Mouse (Mus musculus) CH12.LX (cell line): ENCODE data around the gene Zfp58. TPM values are rescaled to one million over a fixed set of nuclear protein-coding genes. Genes with fewer than 3 reads are reported as not detected.
A peak's percentile ranks its signal among the peaks of the same experiment; 100 is the strongest.

Experiments used
- DNase-seq: peaks from one replicate; pipeline ENCODE4 v3.0.0-alpha.2; 2013; ENCODE audit errors: extremely low read depth
- H3K27ac ChIP-seq: 2 replicates; pipeline ENCODE4 v1.5.1; 2012; ENCODE audit warnings: low read depth, mild to moderate bottlenecking, control low read depth, moderate library complexity; ENCODE audit not compliant: insufficient read depth
- H3K27me3 ChIP-seq: replicated peaks from 2 replicates; pipeline ENCODE3; 2012; ENCODE audit warnings: inconsistent platforms
- H3K36me3 ChIP-seq, 2 experiments: replicated peaks in 1 of 2; 2 replicates each; pipeline versions ENCODE3 to v1.6.1; 2012; ENCODE audit warnings: inconsistent platforms in 1 of 2, low read length in 1 of 2, mild to moderate bottlenecking in 1 of 2, mixed read lengths in 1 of 2, moderate library complexity in 1 of 2; ENCODE audit not compliant: control insufficient read depth in 1 of 2, insufficient read depth in 1 of 2
- H3K4me1 ChIP-seq, 2 experiments: 2 replicates each; pipeline ENCODE4 v1.6.1; 2012; ENCODE audit warnings: inconsistent platforms in 1 of 2, moderate library complexity in 1 of 2; ENCODE audit not compliant: insufficient read depth in 2 of 2, control insufficient read depth in 1 of 2
- H3K4me2 ChIP-seq: 2 replicates; pipeline ENCODE4 v1.6.1; 2012; ENCODE audit warnings: low read depth, mild to moderate bottlenecking, control low read depth; ENCODE audit not compliant: poor library complexity, insufficient read depth, severe bottlenecking
- H3K4me3 ChIP-seq, 3 experiments: fragments of 150-350 bp in 1 of 3; sonication (generic) in 1 of 3; replicated peaks in 1 of 3; 2 replicates each; pipeline versions ENCODE3 to v1.5.1; 2011 to 2012; ENCODE audit warnings: low read depth in 2 of 3, low read length in 2 of 3, mild to moderate bottlenecking in 2 of 3, moderate library complexity in 2 of 3, control low read depth in 1 of 3, improper control_type of control experiment in 1 of 3, inconsistent platforms in 1 of 3, mixed read lengths in 1 of 3; ENCODE audit not compliant: poor library complexity in 1 of 3
- H3K79me2 ChIP-seq: replicated peaks from 2 replicates; pipeline ENCODE4 v1.6.1; 2012; ENCODE audit warnings: mild to moderate bottlenecking, moderate library complexity; ENCODE audit not compliant: control insufficient read depth, poor library complexity, insufficient read depth, severe bottlenecking; ENCODE audit errors: extremely low read depth
- H3K9ac ChIP-seq: 2 replicates; pipeline ENCODE4 v1.6.1; 2012; ENCODE audit warnings: low read depth, mild to moderate bottlenecking, control low read depth, moderate library complexity; ENCODE audit not compliant: insufficient read depth
- H3K9me3 ChIP-seq: replicated peaks from 2 replicates; pipeline ENCODE3; 2012; ENCODE audit warnings: low read length, inconsistent platforms, mixed read lengths
- BHLHE40 ChIP-seq: IDR thresholded peaks from 2 replicates; pipeline ENCODE4 v1.6.1; 2011; ENCODE audit warnings: mild to moderate bottlenecking, low read depth, low read length, improper control_type of control experiment
- CHD1 ChIP-seq: IDR thresholded peaks from 2 replicates; pipeline ENCODE4 v1.6.1; 2012; ENCODE audit warnings: low read depth, low read length, improper control_type of control experiment, inconsistent platforms
- CHD2 ChIP-seq: IDR thresholded peaks from 2 replicates; pipeline ENCODE4 v1.6.1; 2011; ENCODE audit warnings: low read length, improper control_type of control experiment
- CTCF ChIP-seq, 2 experiments: IDR thresholded peaks in 1 of 2; conservative IDR thresholded peaks in 1 of 2; 2 replicates each; pipeline ENCODE4 v1.5.1; 2011 to 2012; ENCODE audit warnings: low read depth in 2 of 2, low read length in 2 of 2, improper control_type of control experiment in 1 of 2, inconsistent platforms in 1 of 2, mild to moderate bottlenecking in 1 of 2, moderate library complexity in 1 of 2
- E2F4 ChIP-seq: IDR thresholded peaks from 2 replicates; pipeline ENCODE4 v1.6.1; 2011; ENCODE audit warnings: low read depth, low read length, improper control_type of control experiment; ENCODE audit not compliant: insufficient replicate concordance
- ELF1 ChIP-seq: IDR thresholded peaks from 2 replicates; pipeline ENCODE4 v1.6.1; 2014; ENCODE audit warnings: low read depth, mild to moderate bottlenecking, inconsistent platforms, low read length, improper control_type of control experiment
- EP300 ChIP-seq: IDR thresholded peaks from 2 replicates; pipeline ENCODE4 v1.6.1; 2011; ENCODE audit warnings: low read length, improper control_type of control experiment
- ETS1 ChIP-seq: conservative IDR thresholded peaks from 2 replicates; pipeline ENCODE4 v1.6.1; 2012; ENCODE audit warnings: low read depth, mild to moderate bottlenecking, inconsistent platforms, low read length, improper control_type of control experiment, moderate library complexity
- GABPA ChIP-seq: IDR thresholded peaks from 2 replicates; pipeline ENCODE4 v1.6.1; 2012; ENCODE audit warnings: low read depth, low read length, improper control_type of control experiment, inconsistent platforms; ENCODE audit not compliant: insufficient replicate concordance
- HCFC1 ChIP-seq: IDR thresholded peaks from 2 replicates; pipeline ENCODE4 v1.6.1; 2012; ENCODE audit warnings: low read depth, mild to moderate bottlenecking, inconsistent platforms, low read length, improper control_type of control experiment
- IRF4 ChIP-seq: IDR thresholded peaks from 2 replicates; pipeline ENCODE4 v1.6.1; 2014; ENCODE audit warnings: low read depth, mild to moderate bottlenecking, inconsistent platforms, low read length, improper control_type of control experiment
- JUN ChIP-seq: IDR thresholded peaks from 2 replicates; pipeline ENCODE4 v1.6.1; 2011; ENCODE audit warnings: low read depth, mild to moderate bottlenecking, low read length, improper control_type of control experiment, moderate library complexity; ENCODE audit not compliant: insufficient read depth
- JUND ChIP-seq: conservative IDR thresholded peaks from 2 replicates; pipeline ENCODE4 v1.6.1; 2011; ENCODE audit warnings: low read depth, low read length, improper control_type of control experiment
- KAT2A ChIP-seq: IDR thresholded peaks from 2 replicates; pipeline ENCODE4 v1.6.1; 2012; ENCODE audit warnings: low read length, improper control_type of control experiment, inconsistent platforms; ENCODE audit not compliant: insufficient replicate concordance
- MAFK ChIP-seq: IDR thresholded peaks from 2 replicates; pipeline ENCODE4 v1.6.1; 2011; ENCODE audit warnings: low read length, improper control_type of control experiment; ENCODE audit not compliant: insufficient replicate concordance
- MAX ChIP-seq: IDR thresholded peaks from 2 replicates; pipeline ENCODE4 v1.6.1; 2011; ENCODE audit warnings: low read length, improper control_type of control experiment
- MEF2A ChIP-seq: IDR thresholded peaks from 2 replicates; pipeline ENCODE4 v1.6.1; 2014; ENCODE audit warnings: low read depth, mild to moderate bottlenecking, inconsistent platforms, low read length, improper control_type of control experiment, borderline replicate concordance
- MXI1 ChIP-seq: IDR thresholded peaks from 2 replicates; pipeline ENCODE4 v1.6.1; 2011; ENCODE audit warnings: mild to moderate bottlenecking, low read depth, low read length, improper control_type of control experiment
- NELFE ChIP-seq: IDR thresholded peaks from 2 replicates; pipeline ENCODE4 v1.6.1; 2011; ENCODE audit warnings: low read depth, low read length, improper control_type of control experiment
- PAX5 ChIP-seq: IDR thresholded peaks from 2 replicates; pipeline ENCODE4 v1.6.1; 2012; ENCODE audit warnings: low read length, inconsistent platforms, mixed read lengths
- POLR2A ChIP-seq: IDR thresholded peaks from 2 replicates; pipeline ENCODE4 v1.6.1; 2011; ENCODE audit warnings: low read depth, mild to moderate bottlenecking, improper control_type of control experiment, low read length
- POLR2AphosphoS2 ChIP-seq: IDR thresholded peaks from 2 replicates; pipeline ENCODE4 v1.6.1; 2011; ENCODE audit warnings: low read depth, low read length, improper control_type of control experiment
- SMC3 ChIP-seq: IDR thresholded peaks from 2 replicates; pipeline ENCODE4 v1.6.1; 2011; ENCODE audit warnings: low read depth, low read length, improper control_type of control experiment
- TBP ChIP-seq: conservative IDR thresholded peaks from 2 replicates; pipeline ENCODE4 v1.6.1; 2011; ENCODE audit warnings: low read depth, low read length, improper control_type of control experiment
- TCF12 ChIP-seq: IDR thresholded peaks from 2 replicates; pipeline ENCODE4 v1.6.1; 2014; ENCODE audit warnings: low read depth, mild to moderate bottlenecking, inconsistent platforms, low read length, improper control_type of control experiment
- UBTF ChIP-seq: IDR thresholded peaks from 2 replicates; pipeline ENCODE4 v1.6.1; 2012; ENCODE audit warnings: low read depth, mild to moderate bottlenecking, inconsistent platforms, low read length, improper control_type of control experiment, moderate library complexity
- USF2 ChIP-seq: conservative IDR thresholded peaks from 2 replicates; pipeline ENCODE4 v1.6.1; 2011; ENCODE audit warnings: low read depth, low read length, improper control_type of control experiment
- ZC3H11A ChIP-seq: IDR thresholded peaks from 2 replicates; pipeline ENCODE4 v1.6.1; 2012; ENCODE audit warnings: low read depth, mild to moderate bottlenecking, inconsistent platforms, low read length, improper control_type of control experiment
- ZKSCAN1 ChIP-seq: IDR thresholded peaks from 2 replicates; pipeline ENCODE4 v1.6.1; 2012; ENCODE audit warnings: low read depth, inconsistent platforms, low read length, improper control_type of control experiment, borderline replicate concordance
- ZMIZ1 ChIP-seq: IDR thresholded peaks from 2 replicates; pipeline ENCODE4 v1.6.1; 2012; ENCODE audit warnings: low read depth, mild to moderate bottlenecking, inconsistent platforms, low read length, improper control_type of control experiment
- ZNF384 ChIP-seq: IDR thresholded peaks from 2 replicates; pipeline ENCODE4 v1.6.1; 2012; ENCODE audit warnings: low read depth, low read length, improper control_type of control experiment, inconsistent platforms
- dilution Hi-C: fragments of 300-500 bp; cut with MboI; formaldehyde crosslinking; loops from 2 replicates; pipeline ENCODE4 v1.14.3; 2020; ENCODE audit warnings: low sequenced_read_pairs; ENCODE audit not compliant: extremely low pct_unique_long_range_greater_than_20kb, extremely low pct_ligation_motif_present
- in situ Hi-C: fragments of 300-500 bp; cut with MboI; formaldehyde crosslinking; loops from 3 replicates; pipeline ENCODE4 v1.14.3; 2019; ENCODE audit warnings: low sequenced_read_pairs, low pct_ligation_motif_present, low pct_unique_long_range_greater_than_20kb, mixed read lengths
- polyA plus RNA-seq: library from polyadenylated mRNA; unstranded; fragments of >175 nt; gene quantifications from 2 replicates; pipeline ENCODE4 v1.2.1, GENCODE M21; 2012; ENCODE audit warnings: low read depth; ENCODE audit not compliant: insufficient read length
- total RNA-seq, 2 experiments: library from RNA; depleted of rRNA; stranded (reverse); fragments of 300-350 nt in 1 of 2; fragments of >200 nt in 1 of 2; gene quantifications; 2 replicates each; pipeline ENCODE4 v1.2.3; 2012 to 2014

The Zfp58 gene
- total and polyA plus RNA-seq, 3 experiments, result 2.9 to 5.9 (median 4.3) TPM

DNA sequence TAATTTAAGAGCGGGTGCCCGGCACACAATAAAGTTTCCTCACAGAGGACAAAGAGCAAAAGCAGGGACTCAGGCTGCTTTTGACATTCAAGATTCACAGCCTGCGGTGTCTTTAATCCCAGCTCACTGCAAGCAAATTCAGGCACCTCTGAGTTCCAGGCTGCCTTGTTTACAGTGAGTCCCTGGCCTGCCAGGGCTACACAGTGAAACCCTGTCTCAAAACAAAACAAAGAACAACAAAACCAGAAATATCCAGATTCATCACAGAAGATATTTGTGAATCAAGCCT, 48.4 kb downstream of the Zfp58 start:
- H3K4me2 ChIP-seq, result peak overlapping the region; percentile 85
- H3K27me3 ChIP-seq, result no peaks in the 10 kb centered on the region
- in situ Hi-C loops, result no loop called here
- no peak for DNase-seq
- dilution Hi-C loops, result no loop called here
- H3K36me3 ChIP-seq, result peaks cover 2 to 13% of the 10 kb centered on the region in 2 experiments
- H3K9ac ChIP-seq, result peak overlapping the region; percentile 56
- peaks cover 2 to 17% of the 10 kb centered on the region in 2 experiments; a peak in 2 of 4 replicates for H3K4me1 ChIP-seq
- H3K27ac ChIP-seq, result no peak overlapping the region
- no peaks in the 10 kb centered on the region for H3K9me3 ChIP-seq
- H3K79me2 ChIP-seq, result no peaks in the 10 kb centered on the region; the same call in 1 of the 2 replicates
- peak overlapping the region in 2 of 3 experiments; percentile 64 to 85 for H3K4me3 ChIP-seq
- TF ChIP-seq E2F4 (no peak), ZNF384 (no peak), POLR2A (no peak), GABPA (no peak), ZKSCAN1 (no peak), BHLHE40 (no peak), KAT2A (no peak), ELF1 (no peak), ZC3H11A (no peak), MAX (no peak)

DNA sequence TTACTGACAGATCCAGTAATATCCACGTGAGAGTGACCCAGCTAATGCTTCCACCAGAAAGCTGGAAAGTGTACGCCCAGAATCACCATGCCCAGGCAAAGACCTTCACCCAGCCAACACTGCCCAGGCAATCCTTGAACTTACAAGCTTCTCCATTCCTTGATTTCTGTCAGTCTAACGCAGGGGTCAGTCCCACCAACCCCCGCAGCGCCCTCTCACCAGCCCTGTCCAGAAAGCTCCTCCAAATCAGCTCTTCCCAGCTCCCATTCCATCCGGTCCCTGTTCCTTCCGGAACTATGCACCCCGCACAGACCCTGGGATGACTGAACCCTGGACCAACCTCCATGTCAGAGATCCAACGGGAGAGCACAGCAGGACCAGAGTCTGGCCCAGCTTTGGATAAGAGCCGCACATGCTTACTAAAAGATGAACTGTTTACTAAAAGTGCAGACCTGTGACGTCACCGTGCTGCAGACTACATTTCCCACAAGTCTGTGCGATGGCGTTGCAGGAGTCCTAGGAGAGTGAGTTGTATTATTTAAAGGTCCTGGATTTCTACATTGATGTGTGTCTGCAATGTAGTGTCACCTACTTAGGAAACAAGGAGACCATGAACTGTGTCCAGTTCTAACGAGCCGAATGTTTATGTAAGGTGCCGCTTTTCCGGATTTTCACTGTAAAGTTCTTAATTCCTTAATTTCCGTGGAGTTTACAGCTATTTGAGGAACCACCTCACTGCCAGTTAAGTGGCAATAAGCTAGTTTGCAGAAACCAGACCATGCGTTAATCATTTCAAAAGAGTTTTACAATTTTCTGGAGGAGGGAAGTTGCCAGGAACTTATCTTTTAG, 49.0 kb downstream of the Zfp58 start, which contains the start of gene Zfp874a:
Gene Zfp874a (minus strand): TSS at position 453 of the 849 bp plus-strand sequence.
- dilution Hi-C loops (no loop called here), in situ Hi-C loops (no loop called here)
- Histone ChIP-seq H3K9ac (peak within 1 kb of the TSS; percentile 56), H3K79me2 (no peaks in the 10 kb centered on the region; the same call in 1 of the 2 replicates), H3K9me3 (no peaks in the 10 kb centered on the region), H3K4me3 (peak within 1 kb of the TSS; percentile 64 to 85 (median 71)), H3K4me2 (peak within 1 kb of the TSS; percentile 85), H3K36me3 (peaks cover 6 to 18% of the 10 kb centered on the region in 2 experiments), H3K4me1 (peaks cover 2 to 17% of the 10 kb centered on the region in 2 experiments; a peak in 2 of 4 replicates), H3K27ac (no peak within 1 kb of the TSS), H3K27me3 (no peaks in the 10 kb centered on the region)
- peak; percentile 85 for DNase-seq
- no peak for TF ChIP-seq IRF4
- no peak for TF ChIP-seq POLR2AphosphoS2
- no peak for TF ChIP-seq USF2
- TF ChIP-seq TBP, result 0 out of 2 replicates have a peak, but pooled peaks have one; percentile 48
- peak; percentile 74; the same call in 1 of the 2 replicates for TF ChIP-seq KAT2A
- TF ChIP-seq TCF12, result peak; percentile 53; the same call in 1 of the 2 replicates
- TF ChIP-seq ZNF384, result no peak
- no peak for TF ChIP-seq CTCF (conservative IDR thresholded peaks at IDR 0.05 in 1 of 2, IDR thresholded peaks at IDR 0.05 in 1 of 2; ENCODE audit: low read depth in 2 of 2, low read length in 2 of 2)
- no peak for TF ChIP-seq ETS1
- TF ChIP-seq JUN, result peak; percentile 40; the same call in 1 of the 2 replicates
- TF ChIP-seq CHD1, result no peak
- 0 out of 2 replicates have a peak, but pooled peaks have one; percentile 56 for TF ChIP-seq ELF1
- peak; percentile 43; the same call in 1 of the 2 replicates for TF ChIP-seq NELFE
- TF ChIP-seq EP300, result no peak
- TF ChIP-seq CHD2, result no peak
- TF ChIP-seq SMC3, result no peak
- TF ChIP-seq PAX5, result no peak
- peak; percentile 66 for TF ChIP-seq JUND
- peak; percentile 20; the same call in 1 of the 2 replicates for TF ChIP-seq MEF2A
- TF ChIP-seq MAFK, result no peak
- no peak for TF ChIP-seq UBTF
- no peak for TF ChIP-seq ZMIZ1
- TF ChIP-seq HCFC1, result peak; percentile 93
- TF ChIP-seq MXI1, result peak; percentile 93
- no peak for TF ChIP-seq ZKSCAN1
